ENCODE assay signal across 8 mouse cellular contexts in genomic region chr7:112400175-112400574, GRCm38 (mm10). TPM values are rescaled to one million over a fixed set of nuclear protein-coding genes. Genes with fewer than 3 reads are reported as not detected.
DNase-seq lines count a peak whose midpoint lies in the region; ATAC-seq and TF ChIP-seq lines count a peak whose summit lies in the region.

No protein-coding gene starts in this region.

- H3K9me3 ChIP-seq in embryonic facial prominence, embryonic 10.5 days: no peaks in the 10 kb centered on the region
- H3K9me3 ChIP-seq in kidney, embryonic 15.5 days (replicated peaks): no peaks in the 10 kb centered on the region

- TF ChIP-seq EP300 in heart, adult 2 months (IDR thresholded peaks at IDR 0.05; ENCODE audit: insufficient read depth, low read depth, low read length): peak; percentile 89

- H3K27ac ChIP-seq in embryonic facial prominence, embryonic 10.5 days (replicated peaks): peak overlapping the region; percentile 41
- no peak overlapping the region for H3K27ac ChIP-seq in heart, adult 2 months
- no peak overlapping the region for H3K27ac ChIP-seq in kidney, embryonic 15.5 days

- peak; percentile 43; the same call in 1 of the 2 replicates for ATAC-seq in kidney, embryonic 15.5 days (replicated peaks; ENCODE audit: low FRiP score)

- no peaks in the 10 kb centered on the region for H3K79me2 ChIP-seq in heart, adult 2 months (replicated peaks; ENCODE audit: control insufficient read depth, insufficient read depth, low read length)

- H3K36me3 ChIP-seq in embryonic facial prominence, embryonic 10.5 days (replicated peaks): no peaks in the 10 kb centered on the region
- no peaks in the 10 kb centered on the region for H3K36me3 ChIP-seq in heart, adult 2 months (ENCODE audit: control insufficient read depth, insufficient read depth, low read length)
- no peaks in the 10 kb centered on the region for H3K36me3 ChIP-seq in kidney, embryonic 15.5 days

- H3K4me1 ChIP-seq in embryonic facial prominence, embryonic 10.5 days: peaks cover 13% of the 10 kb centered on the region
- H3K4me1 ChIP-seq in heart, adult 2 months (ENCODE audit: control insufficient read depth, insufficient read depth, low read length): no peaks in the 10 kb centered on the region
- H3K4me1 ChIP-seq in kidney, embryonic 15.5 days: peaks cover 13% of the 10 kb centered on the region

- H3K4me2 ChIP-seq in kidney, embryonic 15.5 days: no peak overlapping the region

- 51% methylated on average over 6 of the region's 6 CpGs for WGBS in embryonic facial prominence, embryonic 10.5 days
- 37% methylated on average over 6 of the region's 6 CpGs for WGBS in heart, adult 2 months
- 43% methylated on average over 6 of the region's 6 CpGs for WGBS in kidney, embryonic 15.5 days

- no peak overlapping the region for H3K9ac ChIP-seq in heart, adult 2 months (ENCODE audit: low read depth, low read length)
- no peak overlapping the region for H3K9ac ChIP-seq in kidney, embryonic 15.5 days

- TF ChIP-seq CTCF in heart, adult 2 months (IDR thresholded peaks at IDR 0.05): no peak; the same call in none of the 2 replicates

- no peaks in the 10 kb centered on the region for H3K27me3 ChIP-seq in embryonic facial prominence, embryonic 10.5 days (replicated peaks; ENCODE audit: low read depth, poor library complexity, severe bottlenecking)
- H3K27me3 ChIP-seq in heart, adult 2 months (ENCODE audit: control insufficient read depth, insufficient read depth, low read length): no peaks in the 10 kb centered on the region
- no peaks in the 10 kb centered on the region for H3K27me3 ChIP-seq in kidney, embryonic 15.5 days

- peak; percentile 80 for DNase-seq in ES-CJ7 (ENCODE audit: low read depth, low spot score)
- peak; percentile 82 to 88 for DNase-seq in adrenal gland, postnatal 36 days
- DNase-seq in embryonic facial prominence, embryonic 10.5 days (ENCODE audit: low spot score): peak; percentile 84
- DNase-seq in heart, adult 2 months: peak; percentile 75 to 82
- DNase-seq in lung, adult 18-20 months: peak; percentile 74 to 77
- DNase-seq in ovary, postnatal 14 days (ENCODE audit: low spot score): peak; percentile 76
- peak; percentile 52 for DNase-seq in urinary bladder, adult 2 months (ENCODE audit: low spot score)

- intact Hi-C loops in heart, adult 2 months (cut with DNase I): loop anchor here (1.0 to 5.0 kb wide), 4 partner anchors 67 to 732 kb away; no protein-coding TSS in a partner anchor

- no peak for TF ChIP-seq POLR2A in heart, adult 2 months (IDR thresholded peaks at IDR 0.05; ENCODE audit: insufficient read depth, low read depth, low read length)

- no peak overlapping the region for H3K4me3 ChIP-seq in embryonic facial prominence, embryonic 10.5 days
- no peak overlapping the region for H3K4me3 ChIP-seq in heart, adult 2 months
- H3K4me3 ChIP-seq in kidney, embryonic 15.5 days (replicated peaks): no peak overlapping the region

RNA-seq across cellular contexts. Expression of gene Parva, which starts 27.1 kb away (rescaled TPM):
- 100 to 1,000 TPM in 1 of 2 experiments, 10 to 100 TPM in 1; 98.6 to 107 TPM for total RNA-seq in adrenal gland, postnatal 36 days (2021)
- polyA plus RNA-seq in embryonic facial prominence, embryonic 10.5 days (2016; fragmentation: Nextera tagmentation; extraction: Ambion mirVana): 62.7 and 70.3 TPM in 2 replicates
- 10 to 100 TPM; 44.3 to 45.5 TPM for total RNA-seq in heart, adult 2 months (2021)
- 30.7 and 43.5 TPM in 2 replicates for polyA plus RNA-seq in heart, adult 2 months (2012; rRNA removed)
- polyA plus RNA-seq in kidney, embryonic 15.5 days (2015; fragmentation: Nextera tagmentation; extraction: Ambion mirVana): 103 and 107 TPM in 2 replicates
- 140 and 183 TPM in 2 replicates for polyA plus RNA-seq in urinary bladder, adult 2 months (2012; rRNA removed)
